Mouse (Mus musculus): Measurements from ENCODE around the gene 9330182L06Rik. TPM values are rescaled to one million over a fixed set of nuclear protein-coding genes. Genes with fewer than 3 reads are reported as not detected.

9330182L06Rik gene
- polyA plus RNA-seq, 1 experiment from 2014 or later, result 20.2 TPM

- Histone ChIP-seq H3K27me3 (no peaks in the 10 kb centered on the region), H3K9ac (no peak overlapping the region), H3K4me3 (no peak overlapping the region), H3K9me3 (no peaks in the 10 kb centered on the region), H3K27ac (replicated peaks) (no peak overlapping the region), H3K4me1 (replicated peaks) (no peaks in the 10 kb centered on the region), H3K36me3 (no peaks in the 10 kb centered on the region), H3K4me2 (no peak overlapping the region)
- ATAC-seq (ENCODE audit: low read depth), result no peak
- 86% methylated on average over 6 of the region's 6 CpGs for WGBS
These were observed 183.0 kb downstream of the 9330182L06Rik start for GRCm38 (mm10) chr5:9448931-9449330.

- H3K27me3 ChIP-seq, result no peaks in the 10 kb centered on the region
- no peak overlapping the region for H3K9ac ChIP-seq
- H3K36me3 ChIP-seq, result no peaks in the 10 kb centered on the region
- WGBS, result 80% methylated on average over 5 of the region's 5 CpGs
- H3K4me3 ChIP-seq, result no peak overlapping the region
- no peak overlapping the region for H3K27ac ChIP-seq (replicated peaks)
- ATAC-seq (ENCODE audit: low read depth), result no peak
- no peaks in the 10 kb centered on the region for H3K4me1 ChIP-seq (replicated peaks)
- H3K4me2 ChIP-seq, result no peak overlapping the region
- no peaks in the 10 kb centered on the region for H3K9me3 ChIP-seq
These were observed 183.7 kb downstream of the 9330182L06Rik start for GRCm38 (mm10) chr5:9449570-9449969.

- WGBS, result 92% methylated on average over 2 of the region's 2 CpGs
- H3K4me1 ChIP-seq (replicated peaks), result no peaks in the 10 kb centered on the region
- no peak overlapping the region for H3K9ac ChIP-seq
- no peaks in the 10 kb centered on the region for H3K36me3 ChIP-seq
- no peak overlapping the region for H3K4me2 ChIP-seq
- H3K9me3 ChIP-seq, result no peaks in the 10 kb centered on the region
- H3K27me3 ChIP-seq, result no peaks in the 10 kb centered on the region
- no peak overlapping the region for H3K4me3 ChIP-seq
- H3K27ac ChIP-seq (replicated peaks), result no peak overlapping the region
- ATAC-seq (ENCODE audit: low read depth), result no peak
These were observed 187.4 kb downstream of the 9330182L06Rik start for GRCm38 (mm10) chr5:9453298-9453697.

GRCm38 (mm10) chr5:9477587-9477986, 211.7 kb downstream of the 9330182L06Rik start:
- Histone ChIP-seq H3K4me1 (replicated peaks) (0 out of 2 replicates have a peak, but pooled peaks cover 2% of the 10 kb centered on the region), H3K9ac (no peak overlapping the region), H3K36me3 (0 out of 2 replicates have a peak, but pooled peaks cover 3% of the 10 kb centered on the region), H3K4me3 (no peak overlapping the region), H3K27me3 (no peaks in the 10 kb centered on the region), H3K9me3 (no peaks in the 10 kb centered on the region), H3K27ac (replicated peaks) (no peak overlapping the region), H3K4me2 (no peak overlapping the region)
- 89% methylated on average over 3 of the region's 3 CpGs for WGBS
- no peak for ATAC-seq (ENCODE audit: low read depth)

- Histone ChIP-seq H3K9ac (no peak overlapping the region), H3K4me2 (no peak overlapping the region), H3K36me3 (no peaks in the 10 kb centered on the region), H3K27me3 (no peaks in the 10 kb centered on the region), H3K4me1 (replicated peaks) (no peaks in the 10 kb centered on the region), H3K27ac (replicated peaks) (no peak overlapping the region), H3K9me3 (no peaks in the 10 kb centered on the region), H3K4me3 (no peak overlapping the region)
- WGBS, result 37% methylated on average over 5 of the region's 5 CpGs
- no peak for ATAC-seq (ENCODE audit: low read depth)
These were observed 229.5 kb downstream of the 9330182L06Rik start for GRCm38 (mm10) chr5:9495456-9495855.

- H3K9me3 ChIP-seq, result no peaks in the 10 kb centered on the region
- ATAC-seq (ENCODE audit: low read depth), result no peak
- 78% methylated on average over 4 of the region's 4 CpGs for WGBS
These were observed 231.3 kb downstream of the 9330182L06Rik start for GRCm38 (mm10) chr5:9497235-9497634.

GRCm38 (mm10) chr5:9511027-9511426, 245.1 kb downstream of the 9330182L06Rik start:
- H3K4me3 ChIP-seq, result no peak overlapping the region
- H3K9ac ChIP-seq, result no peak overlapping the region
- H3K4me1 ChIP-seq (replicated peaks), result no peaks in the 10 kb centered on the region
- no peaks in the 10 kb centered on the region for H3K27me3 ChIP-seq
- peaks cover 3% of the 10 kb centered on the region; the same call in 1 of the 2 replicates for H3K9me3 ChIP-seq
- peak; percentile 69; the same call in 1 of the 2 replicates for ATAC-seq (ENCODE audit: low read depth)
- no peaks in the 10 kb centered on the region for H3K36me3 ChIP-seq
- no peak overlapping the region for H3K4me2 ChIP-seq
- 78% methylated on average over 1 of the region's 1 CpGs for WGBS
- no peak overlapping the region for H3K27ac ChIP-seq (replicated peaks)

More at GRCm38 (mm10) chr5:9497235-9497634, 231.3 kb downstream of the 9330182L06Rik start:
- Histone ChIP-seq H3K9ac (no peak overlapping the region), H3K27me3 (no peaks in the 10 kb centered on the region), H3K27ac (replicated peaks) (no peak overlapping the region), H3K4me1 (replicated peaks) (no peaks in the 10 kb centered on the region), H3K4me3 (no peak overlapping the region), H3K4me2 (no peak overlapping the region), H3K36me3 (no peaks in the 10 kb centered on the region)

GRCm38 (mm10) chr5:9525507-9525906, 259.6 kb downstream of the 9330182L06Rik start:
- 88% methylated on average over 4 of the region's 4 CpGs for WGBS
- H3K27me3 ChIP-seq, result no peaks in the 10 kb centered on the region
- H3K4me3 ChIP-seq, result no peak overlapping the region
- no peaks in the 10 kb centered on the region for H3K9me3 ChIP-seq
- ATAC-seq (ENCODE audit: low read depth), result no peak
- H3K4me2 ChIP-seq, result no peak overlapping the region
- no peak overlapping the region for H3K27ac ChIP-seq (replicated peaks)
- H3K36me3 ChIP-seq, result no peaks in the 10 kb centered on the region
- H3K9ac ChIP-seq, result no peak overlapping the region
- H3K4me1 ChIP-seq (replicated peaks), result no peaks in the 10 kb centered on the region

MicroRNA genes within 50 kb of the gene (microRNA counts, 519-probe panel; counts per million panel counts)
- microRNA mmu-miR-879, result not detected

Small RNAs within 50 kb of the gene (microRNA-seq; reads per million reads assigned to microRNA genes)
- gene Mir879, result 9.8 reads per million, percentile 27 among the genes with 10 or more reads in this experiment

Other genes with a start within 250 kb of the 9330182L06Rik start
- 14.0 and 16.8 TPM in 2 replicates for gene Tmem243, start 165.4 kb upstream of the 9330182L06Rik start, polyA plus RNA-seq (2015; fragmentation: Nextera tagmentation; extraction: Ambion mirVana)
- 60.7 and 69.5 TPM in 2 replicates for gene Dmtf1, start 104.3 kb upstream of the 9330182L06Rik start, polyA plus RNA-seq (2015; fragmentation: Nextera tagmentation; extraction: Ambion mirVana)

Data from neural tube, embryonic 13.5 days (tissue).